In genomic region chr12:76496324-76496723, GRCm38 (mm10) we compare ENCODE assay signal across 9 mouse cellular contexts. TPM values are rescaled to one million over a fixed set of nuclear protein-coding genes. Genes with fewer than 3 reads are reported as not detected.
DNase-seq lines count a peak whose midpoint lies in the region; ATAC-seq and TF ChIP-seq lines count a peak whose summit lies in the region.
"Had no signal": no experiment of that assay in that cellular context is flagged by ENCODE, and none has a peak within 500 bp of the region (broad histone marks: within the 10 kb centered on the region; RNA-seq: fewer than 3 reads in every experiment).

No protein-coding gene starts in this region.

- peaks cover 14% of the 10 kb centered on the region for H3K27me3 ChIP-seq in hindbrain, embryonic 10.5 days (ENCODE audit: insufficient read depth, poor library complexity, severe bottlenecking)
- peaks cover 27% of the 10 kb centered on the region for H3K27me3 ChIP-seq in hindbrain, embryonic 13.5 days
- peaks cover 11% of the 10 kb centered on the region; the same call in 1 of the 2 replicates for H3K27me3 ChIP-seq in lung, postnatal 0 days (replicated peaks; ENCODE audit: insufficient read depth, low read length)

- no peak overlapping the region for H3K27ac ChIP-seq in hindbrain, embryonic 10.5 days
- no peak overlapping the region for H3K27ac ChIP-seq in hindbrain, embryonic 13.5 days
- no peak overlapping the region for H3K27ac ChIP-seq in ES-E14 (ENCODE audit: insufficient read depth, low read depth, low read length, poor library complexity, severe bottlenecking)
- H3K27ac ChIP-seq in lung, postnatal 0 days (ENCODE audit: low read length), result no peak overlapping the region
- H3K27ac ChIP-seq: liver, embryonic 15.5 days had no signal

- no peak overlapping the region for H3K9ac ChIP-seq in hindbrain, embryonic 13.5 days
- no peak overlapping the region for H3K9ac ChIP-seq in ES-E14 (ENCODE audit: insufficient read depth, low read depth, low read length, poor library complexity, severe bottlenecking)
- H3K9ac ChIP-seq in lung, postnatal 0 days (replicated peaks; ENCODE audit: low read depth), result no peak overlapping the region
- H3K9ac ChIP-seq: liver, embryonic 15.5 days had no signal

- H3K4me2 ChIP-seq in hindbrain, embryonic 13.5 days, result no peak overlapping the region
- H3K4me2 ChIP-seq in lung, postnatal 0 days (replicated peaks; ENCODE audit: low read depth, low read length), result no peak overlapping the region
- H3K4me2 ChIP-seq: liver, embryonic 15.5 days had no signal

- in situ Hi-C loops in ES-E14 (cut with MboI; ENCODE audit: low sequenced_read_pairs in 2 of 2, unreplicated experiment in 2 of 2), result loop anchor here in 1 of 2 experiments (10.0 kb wide), 1 partner anchor 98 kb away; no protein-coding TSS in a partner anchor

- WGBS in hindbrain, embryonic 10.5 days, result 29% methylated on average over 12 of the region's 12 CpGs
- 30% methylated on average over 12 of the region's 12 CpGs for WGBS in hindbrain, embryonic 13.5 days
- 26% methylated on average over 12 of the region's 12 CpGs for WGBS in lung, postnatal 0 days

- no peak overlapping the region for H3K4me3 ChIP-seq in hindbrain, embryonic 10.5 days
- H3K4me3 ChIP-seq in hindbrain, embryonic 13.5 days, result no peak overlapping the region
- H3K4me3 ChIP-seq in ES-E14 (ENCODE audit: insufficient read depth in 1 of 2, low read depth in 1 of 2, low read length in 2 of 2, poor library complexity in 1 of 2, severe bottlenecking in 1 of 2), result no peak overlapping the region
- no peak overlapping the region for H3K4me3 ChIP-seq in lung, postnatal 0 days (ENCODE audit: low read depth, low read length)
- H3K4me3 ChIP-seq: liver, embryonic 15.5 days had no signal

- no peaks in the 10 kb centered on the region for H3K36me3 ChIP-seq in hindbrain, embryonic 10.5 days
- H3K36me3 ChIP-seq in hindbrain, embryonic 13.5 days, result no peaks in the 10 kb centered on the region
- no peaks in the 10 kb centered on the region for H3K36me3 ChIP-seq in ES-E14 (ENCODE audit: control insufficient read depth, insufficient read depth, low read length, poor library complexity, severe bottlenecking)
- no peaks in the 10 kb centered on the region for H3K36me3 ChIP-seq in lung, postnatal 0 days (ENCODE audit: insufficient read depth, low read length)
- H3K36me3 ChIP-seq: liver, embryonic 15.5 days had no signal

- H3K4me1 ChIP-seq in hindbrain, embryonic 10.5 days (replicated peaks), result 0 out of 2 replicates have a peak, but pooled peaks cover 4% of the 10 kb centered on the region
- no peaks in the 10 kb centered on the region for H3K4me1 ChIP-seq in hindbrain, embryonic 13.5 days (replicated peaks)
- peaks cover 1 to 14% of the 10 kb centered on the region in 2 experiments; a peak in 2 of 4 replicates for H3K4me1 ChIP-seq in ES-E14 (ENCODE audit: control insufficient read depth in 2 of 2, insufficient read depth in 2 of 2, low read length in 2 of 2, poor library complexity in 1 of 2)
- no peaks in the 10 kb centered on the region for H3K4me1 ChIP-seq in lung, postnatal 0 days (ENCODE audit: insufficient read depth, low read depth, low read length)

- no peak for ATAC-seq in hindbrain, embryonic 13.5 days (ENCODE audit: low FRiP score)
- peak; percentile 46; the same call in 1 of the 2 replicates for ATAC-seq in lung, postnatal 0 days

- DNase-seq in hindbrain, embryonic 10.5 days (ENCODE audit: low spot score), result peak; percentile 56
- DNase-seq in ES-E14 (ENCODE audit: low read depth, low spot score), result peak; percentile 72
- peak; percentile 72 for DNase-seq in cerebellum, adult 9-10 months
- peak; percentile 40 to 62 for DNase-seq in gastrocnemius, postnatal 4 days (ENCODE audit: low spot score in 2 of 2)
- DNase-seq in kidney, adult 9 months, result peak; percentile 74
- peak; percentile 80 for DNase-seq in lung, postnatal 0 days (ENCODE audit: low spot score)
- peak; percentile 27 to 62 for DNase-seq in spleen, postnatal 10 days (ENCODE audit: low spot score in 2 of 2)

- H3K9me3 ChIP-seq in hindbrain, embryonic 10.5 days, result no peaks in the 10 kb centered on the region
- no peaks in the 10 kb centered on the region for H3K9me3 ChIP-seq in hindbrain, embryonic 13.5 days
- H3K9me3 ChIP-seq in ES-E14 (ENCODE audit: control insufficient read depth, insufficient read depth, low read depth, low read length), result no peaks in the 10 kb centered on the region
- no peaks in the 10 kb centered on the region for H3K9me3 ChIP-seq in lung, postnatal 0 days (ENCODE audit: low read length)
- H3K9me3 ChIP-seq: liver, embryonic 15.5 days had no signal

- TF ChIP-seq CTCF in lung, postnatal 0 days (IDR thresholded peaks at IDR 0.05), result peak; percentile 82

- no peak for TF ChIP-seq EP300 in lung, postnatal 0 days (IDR thresholded peaks at IDR 0.05)

TF ChIP-seq in ES-E14, 5 proteins besides CTCF, POLR2A, EP300 and RAD21:
- TF ChIP-seq ZNF384 (IDR thresholded peaks at IDR 0.05; ENCODE audit: low read depth, low read length) (no peak), ZC3H11A (IDR thresholded peaks at IDR 0.05; ENCODE audit: borderline replicate concordance, low read depth, low read length) (peak; percentile 35; the same call in 1 of the 2 replicates), MAFK (IDR thresholded peaks at IDR 0.05; ENCODE audit: insufficient read depth, low read depth, low read length) (no peak), HCFC1 (IDR thresholded peaks at IDR 0.05; ENCODE audit: borderline replicate concordance, insufficient read depth, low read length) (no peak), CHD2 (IDR thresholded peaks at IDR 0.05; ENCODE audit: low read depth, low read length) (no peak)

RNA-seq across cellular contexts. Expression of gene Plekhg3, which starts 34.4 kb away (rescaled TPM):
- 2.1 and 2.7 TPM in 2 replicates for polyA plus RNA-seq in hindbrain, embryonic 10.5 days (2016; fragmentation: Nextera tagmentation; extraction: Ambion mirVana)
- 1.6 and 2.1 TPM in 2 replicates for polyA plus RNA-seq in hindbrain, embryonic 13.5 days (2015; fragmentation: Nextera tagmentation; extraction: Ambion mirVana)
- total RNA-seq in ES-E14 (2012; rRNA removed), result 10.9 and 12.1 TPM in 2 replicates
- total RNA-seq in gastrocnemius, postnatal 4 days (2021), result 10 to 100 TPM; 23.2 to 27.6 TPM
- 2.1 and 2.9 TPM in 2 replicates for polyA plus RNA-seq in lung, postnatal 0 days (2015; fragmentation: Nextera tagmentation; extraction: Ambion mirVana)
